Mouse (Mus musculus): ENCODE results near the gene Ces2b. TPM values are rescaled to one million over a fixed set of nuclear protein-coding genes. Genes with fewer than 3 reads are reported as not detected.

Gene Ces2b
- polyA plus RNA-seq, 1 experiment, result not detected

Other genes with a start within 250 kb of the Ces2b start
- gene Pdp2, start 240.1 kb upstream of the Ces2b start, polyA plus RNA-seq (2012; rRNA removed), result 6.9 and 7.4 TPM in 2 replicates
- not detected in 2 replicates for gene Cdh16, start 207.2 kb upstream of the Ces2b start, polyA plus RNA-seq (2012; rRNA removed)
- gene Rrad, start 200.2 kb upstream of the Ces2b start, polyA plus RNA-seq (2012; rRNA removed), result 3.3 and 3.6 TPM in 2 replicates
- gene Ciao2b, start 189.6 kb upstream of the Ces2b start, polyA plus RNA-seq (2012; rRNA removed), result 53.9 and 54.7 TPM in 2 replicates
- gene Ces2a, start 97.6 kb upstream of the Ces2b start, polyA plus RNA-seq (2012; rRNA removed), result not detected in 2 replicates
- not detected in 2 replicates for gene Ces2c, start 15.5 kb downstream of the Ces2b start, polyA plus RNA-seq (2012; rRNA removed)
- gene Ces2e, start 94.7 kb downstream of the Ces2b start, polyA plus RNA-seq (2012; rRNA removed), result 0.08 TPM in 2 replicates
- not detected in 2 replicates for gene Ces2f, start 115.8 kb downstream of the Ces2b start, polyA plus RNA-seq (2012; rRNA removed)
- 0.10 TPM in 2 replicates for gene Ces2g, start 130.1 kb downstream of the Ces2b start, polyA plus RNA-seq (2012; rRNA removed)
- gene Ces2h, start 169.3 kb downstream of the Ces2b start, polyA plus RNA-seq (2012; rRNA removed), result not detected in 2 replicates
- not detected in 2 replicates for gene Ces3a, start 217.0 kb downstream of the Ces2b start, polyA plus RNA-seq (2012; rRNA removed)

All from cerebellum, adult 2 months (tissue).